Mouse (Mus musculus): ENCODE results near the gene Sugct.

DNA sequence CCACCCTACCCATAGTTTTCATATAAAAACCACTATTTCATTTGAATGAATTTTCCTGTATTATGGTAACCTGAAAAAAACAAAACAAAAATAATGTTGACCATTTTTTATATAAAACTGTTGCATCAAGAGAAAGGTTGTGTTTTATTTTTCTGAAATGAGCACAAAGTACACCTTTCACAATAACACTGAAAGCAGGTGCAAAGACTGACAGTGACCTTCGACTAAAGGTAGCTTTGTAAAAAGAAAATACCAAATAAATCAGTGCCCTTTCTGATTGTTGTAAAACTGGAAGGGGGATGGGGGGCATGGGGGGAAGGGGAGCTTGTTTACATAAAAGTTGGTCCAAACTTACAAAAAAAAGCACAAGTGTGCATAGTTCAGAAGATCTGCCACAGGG is 22.0 kb upstream of the Sugct start:
- TF ChIP-seq CTCF (IDR thresholded peaks at IDR 0.05; ENCODE audit: low read depth) (no peak), EP300 (IDR thresholded peaks at IDR 0.05; ENCODE audit: low read depth) (no peak)
